Mouse (Mus musculus) myocyte (in vitro differentiated cells): Measurements from ENCODE around the gene Sox5. TPM values are rescaled to one million over a fixed set of nuclear protein-coding genes. Genes with fewer than 3 reads are reported as not detected.

Experiments used
- H3K27me3 ChIP-seq: one replicate; pipeline ENCODE4 v1.6.1; 2011; ENCODE audit not compliant: control insufficient read depth, insufficient read depth, insufficient read length
- H3K36me3 ChIP-seq: one replicate; pipeline ENCODE4 v1.6.1; 2011; ENCODE audit not compliant: control insufficient read depth, insufficient read depth
- H3K4me2 ChIP-seq: one replicate; pipeline ENCODE4 v1.6.1; 2011; ENCODE audit warnings: low read depth, control low read depth
- H3K4me3 ChIP-seq: one replicate; pipeline ENCODE4 v1.5.1; 2011; ENCODE audit warnings: mild to moderate bottlenecking, control low read depth, moderate library complexity
- H3K79me2 ChIP-seq: one replicate; pipeline ENCODE4 v1.6.1; 2011; ENCODE audit not compliant: control insufficient read depth, insufficient read depth
- H3ac ChIP-seq: one replicate; pipeline ENCODE4 v1.6.1; 2011; ENCODE audit not compliant: control insufficient read depth, insufficient read length
- CEBPB ChIP-seq: IDR thresholded peaks from 2 replicates; pipeline ENCODE4 v1.6.1; 2011; ENCODE audit warnings: mild to moderate bottlenecking, moderate library complexity; ENCODE audit not compliant: poor library complexity, insufficient read depth, severe bottlenecking
- E2F4 ChIP-seq: IDR thresholded peaks from one replicate; pipeline ENCODE4 v1.6.1; 2011; ENCODE audit warnings: mild to moderate bottlenecking, control low read depth, moderate library complexity; ENCODE audit not compliant: insufficient read depth
- MAX ChIP-seq: IDR thresholded peaks from one replicate; pipeline ENCODE4 v1.6.1; 2011; ENCODE audit warnings: low read depth, mild to moderate bottlenecking, control low read depth
- MYOD1 ChIP-seq, 3 experiments: IDR thresholded peaks; one replicate each; pipeline ENCODE4 v1.6.1; 2011; ENCODE audit warnings: control low read depth in 2 of 3, low read depth in 2 of 3, mild to moderate bottlenecking in 2 of 3, moderate library complexity in 1 of 3; ENCODE audit not compliant: insufficient read length in 2 of 3, control insufficient read depth in 1 of 3
- MYOG ChIP-seq, 3 experiments: IDR thresholded peaks; one replicate each; pipeline ENCODE4 v1.6.1; 2011; ENCODE audit warnings: control low read depth in 2 of 3, low read depth in 2 of 3, mild to moderate bottlenecking in 2 of 3; ENCODE audit not compliant: insufficient read length in 2 of 3, control insufficient read depth in 1 of 3, insufficient read depth in 1 of 3
- POLR2A ChIP-seq: IDR thresholded peaks from one replicate; pipeline ENCODE4 v1.6.1; 2011; ENCODE audit warnings: low read depth, mild to moderate bottlenecking, control low read depth, moderate library complexity; ENCODE audit not compliant: insufficient read length
- POLR2AphosphoS2 ChIP-seq: IDR thresholded peaks from one replicate; pipeline ENCODE4 v1.6.1; 2011; ENCODE audit warnings: low read depth, control low read depth; ENCODE audit not compliant: insufficient read length
- REST ChIP-seq: IDR thresholded peaks from one replicate; pipeline ENCODE4 v1.6.1; 2011; ENCODE audit warnings: mild to moderate bottlenecking, control low read depth, moderate library complexity; ENCODE audit not compliant: insufficient read depth, insufficient read length
- SRF ChIP-seq: IDR thresholded peaks from one replicate; pipeline ENCODE4 v1.6.1; 2011; ENCODE audit warnings: low read depth; ENCODE audit not compliant: control insufficient read depth, insufficient read length
- TCF12 ChIP-seq: IDR thresholded peaks from one replicate; pipeline ENCODE4 v1.6.1; 2011; ENCODE audit warnings: mild to moderate bottlenecking, control low read depth; ENCODE audit not compliant: poor library complexity, insufficient read depth, severe bottlenecking
- TCF3 ChIP-seq: IDR thresholded peaks from one replicate; pipeline ENCODE4 v1.6.1; 2011; ENCODE audit warnings: low read depth, control low read depth; ENCODE audit not compliant: insufficient read length
- USF1 ChIP-seq: IDR thresholded peaks from one replicate; pipeline ENCODE4 v1.6.1; 2011; ENCODE audit warnings: low read depth, mild to moderate bottlenecking, control low read depth, moderate library complexity
- polyA plus RNA-seq: library from polyadenylated mRNA; unstranded; fragments of >200 nt; fragmentation: generic; extraction: Trizol; gene quantifications from one replicate; pipeline ENCODE4 v1.2.1, GENCODE M21; 2012; ENCODE audit warnings: missing spikeins

Sox5 gene
- polyA plus RNA-seq, 1 experiment, result 0.50 TPM

DNA sequence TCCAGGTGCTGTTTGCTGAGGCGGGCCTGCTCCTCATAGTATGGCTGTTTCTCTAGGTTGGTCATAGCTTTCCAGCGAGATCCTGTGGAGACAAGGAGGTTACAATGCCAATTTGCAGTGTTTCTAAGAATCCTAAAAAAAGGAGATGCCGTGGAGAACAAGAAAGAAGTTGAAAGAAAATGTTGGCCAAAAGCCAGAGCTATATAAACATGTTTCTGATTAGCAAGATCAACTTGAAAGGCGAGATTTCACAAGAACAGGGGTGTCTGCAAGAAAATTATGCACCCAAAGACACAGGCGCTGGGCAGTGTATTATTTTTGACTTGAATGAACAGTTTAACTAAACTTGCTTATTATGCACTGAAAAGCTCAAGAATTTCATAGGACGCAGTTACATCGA lies 946.4 kb downstream of the Sox5 start:
- H3K4me3 ChIP-seq, result no peak overlapping the region
- H3K27me3 ChIP-seq, result no peaks in the 10 kb centered on the region
- no peaks in the 10 kb centered on the region for H3K79me2 ChIP-seq
- no peak overlapping the region for H3K4me2 ChIP-seq
- H3K36me3 ChIP-seq, result no peaks in the 10 kb centered on the region
- TF ChIP-seq E2F4, result no peak
- TF ChIP-seq REST, result no peak
- no peak for TF ChIP-seq POLR2AphosphoS2
- TF ChIP-seq CEBPB, result no peak
- TF ChIP-seq MYOD1 (IDR thresholded peaks at IDR 0.05; ENCODE audit: control insufficient read depth in 1 of 3, insufficient read length in 2 of 3, low read depth in 2 of 3), result no peak
- no peak for TF ChIP-seq MAX
- no peak for TF ChIP-seq MYOG (IDR thresholded peaks at IDR 0.05; ENCODE audit: control insufficient read depth in 1 of 3, insufficient read depth in 1 of 3, insufficient read length in 2 of 3, low read depth in 2 of 3)
- no peak for TF ChIP-seq SRF
- TF ChIP-seq TCF3, result no peak
- TF ChIP-seq USF1, result no peak
- no peak overlapping the region for H3ac ChIP-seq

DNA sequence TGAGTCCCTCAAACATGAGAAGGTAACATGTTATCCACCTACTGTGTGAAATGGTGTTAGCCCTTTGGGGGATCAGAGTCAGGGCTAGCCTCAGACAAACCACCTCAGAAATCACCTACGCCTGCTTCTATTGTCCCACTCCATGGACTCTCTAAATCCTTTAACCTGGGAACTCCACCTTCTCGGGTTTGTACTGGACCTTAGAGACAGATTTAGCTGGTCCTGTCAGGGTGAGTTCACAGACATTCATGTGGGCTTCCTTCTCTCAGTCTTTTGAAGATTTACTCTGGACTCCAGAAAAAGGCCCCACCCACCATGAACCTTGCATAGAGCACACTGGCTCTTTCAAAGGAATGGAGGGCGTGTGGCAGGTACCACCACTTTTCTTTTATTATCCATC lies 947.8 kb downstream of the Sox5 start:
- TF ChIP-seq MYOG (IDR thresholded peaks at IDR 0.05; ENCODE audit: control insufficient read depth in 1 of 3, insufficient read depth in 1 of 3, insufficient read length in 2 of 3, low read depth in 2 of 3) (no peak), REST (no peak), TCF3 (no peak), POLR2A (no peak), USF1 (no peak), SRF (no peak), POLR2AphosphoS2 (no peak), CEBPB (no peak), MYOD1 (IDR thresholded peaks at IDR 0.05; ENCODE audit: control insufficient read depth in 1 of 3, insufficient read length in 2 of 3, low read depth in 2 of 3) (no peak), MAX (no peak), E2F4 (no peak), TCF12 (no peak)
- H3K36me3 ChIP-seq, result no peaks in the 10 kb centered on the region
- H3ac ChIP-seq, result no peak overlapping the region
- H3K27me3 ChIP-seq, result no peaks in the 10 kb centered on the region
- no peaks in the 10 kb centered on the region for H3K79me2 ChIP-seq
- no peak overlapping the region for H3K4me2 ChIP-seq
- no peak overlapping the region for H3K4me3 ChIP-seq

DNA sequence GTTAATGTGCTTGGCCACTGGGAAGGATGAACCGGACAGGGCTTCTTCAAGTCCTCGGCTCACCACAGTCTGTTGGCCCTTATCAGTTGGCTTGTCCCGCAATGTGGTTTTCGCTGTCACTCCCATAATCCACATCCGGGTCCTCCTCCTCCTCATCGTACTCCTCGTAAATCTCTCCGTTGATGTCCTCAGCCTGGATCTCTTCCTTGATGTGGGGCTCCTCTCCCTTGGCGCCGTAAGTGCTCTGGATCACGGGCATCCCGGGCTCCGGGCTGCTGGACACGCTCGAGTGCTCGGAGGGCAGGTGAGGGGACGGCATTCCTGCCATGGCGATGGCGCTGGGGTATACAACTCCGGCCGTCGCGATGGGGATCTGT lies 948.6 kb downstream of the Sox5 start:
- TF ChIP-seq MAX, result no peak
- TF ChIP-seq MYOD1 (IDR thresholded peaks at IDR 0.05; ENCODE audit: control insufficient read depth in 1 of 3, insufficient read length in 2 of 3, low read depth in 2 of 3), result no peak
- no peak for TF ChIP-seq USF1
- TF ChIP-seq SRF, result no peak
- no peak for TF ChIP-seq POLR2A
- no peak for TF ChIP-seq REST
- no peak for TF ChIP-seq TCF3
- TF ChIP-seq CEBPB, result no peak
- TF ChIP-seq POLR2AphosphoS2, result no peak
- TF ChIP-seq TCF12, result no peak
- no peak for TF ChIP-seq MYOG (IDR thresholded peaks at IDR 0.05; ENCODE audit: control insufficient read depth in 1 of 3, insufficient read depth in 1 of 3, insufficient read length in 2 of 3, low read depth in 2 of 3)
- TF ChIP-seq E2F4, result no peak

DNA sequence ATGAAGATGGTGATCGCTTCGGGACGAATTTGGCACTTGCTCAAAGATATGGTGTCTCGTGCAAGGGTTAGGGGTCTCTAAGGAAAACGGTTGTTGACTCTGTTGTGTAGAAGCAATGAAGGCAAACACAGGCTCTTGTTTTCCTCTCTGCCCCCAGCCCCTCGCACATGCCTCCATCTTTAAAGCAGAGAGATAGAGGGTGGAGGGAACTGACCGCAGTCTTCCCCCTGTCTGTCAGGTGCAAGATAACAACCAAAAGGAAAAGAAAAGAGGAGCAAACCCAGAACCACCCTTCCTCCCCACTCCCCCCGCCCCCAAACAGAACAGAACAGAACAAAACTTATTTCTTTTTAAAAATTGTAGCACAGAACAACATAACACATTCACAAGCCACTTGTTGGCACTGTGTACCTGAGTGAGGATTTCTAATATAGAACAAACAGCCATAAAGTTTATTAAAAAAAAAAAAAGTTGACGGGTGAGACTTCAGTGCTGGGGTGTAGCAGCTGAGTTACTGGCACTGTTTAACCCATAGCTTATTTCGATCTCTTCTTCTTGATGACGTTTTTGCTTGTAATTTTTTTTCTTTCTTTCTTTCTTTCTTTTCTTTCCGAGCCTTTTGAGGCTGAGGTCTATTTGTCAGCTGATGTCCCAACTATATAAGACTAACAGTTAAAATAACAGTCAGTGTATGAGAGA lies 949.1 kb downstream of the Sox5 start:
- H3K4me2 ChIP-seq, result no peak overlapping the region
- TF ChIP-seq TCF12, result no peak
- TF ChIP-seq MAX, result no peak
- no peak for TF ChIP-seq TCF3
- TF ChIP-seq POLR2AphosphoS2, result no peak
- TF ChIP-seq REST, result no peak
- no peak for TF ChIP-seq SRF
- no peak for TF ChIP-seq CEBPB
- TF ChIP-seq USF1, result no peak
- TF ChIP-seq MYOD1 (IDR thresholded peaks at IDR 0.05; ENCODE audit: control insufficient read depth in 1 of 3, insufficient read length in 2 of 3, low read depth in 2 of 3), result no peak
- no peak for TF ChIP-seq E2F4
- no peaks in the 10 kb centered on the region for H3K27me3 ChIP-seq
- no peaks in the 10 kb centered on the region for H3K36me3 ChIP-seq
- no peak overlapping the region for H3ac ChIP-seq
- no peaks in the 10 kb centered on the region for H3K79me2 ChIP-seq
- H3K4me3 ChIP-seq, result no peak overlapping the region

More for the DNA sequence above, 948.6 kb downstream of the Sox5 start:
- H3K27me3 ChIP-seq, result no peaks in the 10 kb centered on the region
- no peaks in the 10 kb centered on the region for H3K79me2 ChIP-seq
- no peaks in the 10 kb centered on the region for H3K36me3 ChIP-seq
- H3K4me2 ChIP-seq, result no peak overlapping the region
- no peak overlapping the region for H3K4me3 ChIP-seq
- H3ac ChIP-seq, result no peak overlapping the region

DNA sequence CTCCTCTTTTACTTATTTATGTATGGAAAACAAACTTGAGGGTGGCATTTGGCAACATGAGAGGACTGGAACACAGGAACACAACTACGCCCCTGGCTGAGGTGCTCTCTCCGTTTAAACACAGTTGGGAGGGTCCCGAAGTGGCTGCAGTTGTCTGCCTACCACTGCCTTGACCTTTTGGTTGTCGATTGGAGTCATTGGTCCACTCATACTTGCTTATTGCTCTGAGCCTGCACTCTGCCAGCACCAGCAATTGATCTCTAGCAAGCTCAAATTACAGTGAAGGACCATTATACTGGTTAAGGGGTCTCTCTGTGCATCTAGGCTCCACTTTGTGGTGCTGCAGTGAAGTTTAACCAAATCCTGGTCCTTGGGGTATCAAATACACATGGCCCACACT lies 950.5 kb downstream of the Sox5 start:
- Histone ChIP-seq H3K36me3 (no peaks in the 10 kb centered on the region), H3K4me2 (no peak overlapping the region), H3K27me3 (no peaks in the 10 kb centered on the region), H3K4me3 (no peak overlapping the region), H3K79me2 (no peaks in the 10 kb centered on the region), H3ac (no peak overlapping the region)
- no peak for TF ChIP-seq MYOD1 (IDR thresholded peaks at IDR 0.05; ENCODE audit: control insufficient read depth in 1 of 3, insufficient read length in 2 of 3, low read depth in 2 of 3)
- TF ChIP-seq MAX, result no peak
- TF ChIP-seq POLR2AphosphoS2, result no peak
- TF ChIP-seq POLR2A, result no peak
- no peak for TF ChIP-seq E2F4
- TF ChIP-seq REST, result no peak
- no peak for TF ChIP-seq TCF12
- no peak for TF ChIP-seq CEBPB
- TF ChIP-seq USF1, result no peak
- TF ChIP-seq SRF, result no peak
- no peak for TF ChIP-seq MYOG (IDR thresholded peaks at IDR 0.05; ENCODE audit: control insufficient read depth in 1 of 3, insufficient read depth in 1 of 3, insufficient read length in 2 of 3, low read depth in 2 of 3)
- no peak for TF ChIP-seq TCF3
